Comparison of ENCODE assay signal across 13 mouse cellular contexts in the genomic region with DNA sequence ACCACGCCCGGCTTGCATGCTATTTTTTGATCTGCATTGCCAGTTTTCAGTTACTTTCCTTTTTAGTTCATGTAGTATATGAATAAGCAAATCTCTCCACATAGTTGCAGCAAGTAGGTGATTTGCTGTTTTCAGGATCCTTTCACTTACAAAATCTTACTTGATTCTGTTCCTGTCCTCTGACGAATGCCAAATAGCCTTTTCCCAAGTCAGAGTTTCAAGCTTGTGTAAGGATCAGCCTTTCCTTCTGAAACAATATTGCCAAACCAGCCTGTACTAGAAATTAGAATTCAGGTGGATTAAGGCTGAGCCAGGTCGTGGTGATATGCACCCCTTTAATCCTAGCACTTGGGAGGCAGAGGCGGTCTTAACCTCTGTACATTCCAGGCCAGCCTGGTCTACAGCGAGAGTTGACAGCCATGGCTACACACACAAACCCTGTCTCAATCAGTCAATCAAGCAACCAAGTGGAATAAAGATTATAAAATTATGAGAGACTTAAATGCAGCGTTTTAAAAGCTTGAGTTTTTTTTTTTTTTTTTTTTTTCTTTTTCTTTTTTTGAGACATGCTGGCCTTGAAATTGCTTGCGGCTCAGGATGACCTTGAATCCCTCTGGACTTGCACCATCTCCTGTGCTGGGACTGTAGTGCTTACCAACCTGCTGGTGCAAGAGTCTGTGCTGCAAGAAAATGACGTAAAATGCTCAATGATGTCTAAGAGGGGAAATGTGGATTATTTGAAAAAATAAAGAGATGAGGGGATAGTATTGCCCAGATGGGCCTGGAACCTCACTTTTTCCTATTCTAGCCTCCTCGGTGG. TPM values are rescaled to one million over a fixed set of nuclear protein-coding genes. Genes with fewer than 3 reads are reported as not detected.
A peak's percentile ranks its signal among the peaks of the same experiment; 100 is the strongest.
DNase-seq lines count a peak whose midpoint lies in the region; ATAC-seq and TF ChIP-seq lines count a peak whose summit lies in the region.
"Had no signal": no experiment of that assay in that cellular context is flagged by ENCODE, and none has a peak within 500 bp of the region (broad histone marks: within the 10 kb centered on the region; RNA-seq: fewer than 3 reads in every experiment).

No protein-coding gene starts in this region.

- H3K9ac ChIP-seq in intestine, embryonic 14.5 days (ENCODE audit: low read length), result no peak overlapping the region
- no peak overlapping the region for H3K9ac ChIP-seq in intestine, postnatal 0 days (ENCODE audit: low read depth, low read length)
- H3K9ac ChIP-seq in liver, embryonic 16.5 days (ENCODE audit: low read depth, low read length), result no peak overlapping the region
- H3K9ac ChIP-seq: stomach, embryonic 15.5 days had no signal

- H3K4me2 ChIP-seq in intestine, embryonic 14.5 days (ENCODE audit: low read length), result peak overlapping the region; percentile 60; the same call in 1 of the 2 replicates
- H3K4me2 ChIP-seq in intestine, postnatal 0 days (replicated peaks; ENCODE audit: low read depth), result no peak overlapping the region; the same call in 1 of the 2 replicates
- H3K4me2 ChIP-seq in liver, embryonic 16.5 days (ENCODE audit: low read depth, low read length), result 0 out of 2 replicates have a peak overlapping the region, but pooled peaks have one; percentile 71

- H3K9me3 ChIP-seq in intestine, embryonic 14.5 days (ENCODE audit: control insufficient read depth, low read length), result no peaks in the 10 kb centered on the region
- no peaks in the 10 kb centered on the region for H3K9me3 ChIP-seq in intestine, postnatal 0 days (ENCODE audit: control insufficient read depth)
- H3K9me3 ChIP-seq in liver, embryonic 16.5 days (replicated peaks; ENCODE audit: control insufficient read depth, low read length), result no peaks in the 10 kb centered on the region
- H3K9me3 ChIP-seq: kidney, embryonic 15.5 days; stomach, embryonic 15.5 days had no signal

- H3K4me3 ChIP-seq in intestine, embryonic 14.5 days (ENCODE audit: low read depth, low read length), result no peak overlapping the region
- H3K4me3 ChIP-seq in intestine, postnatal 0 days (ENCODE audit: low read depth, low read length), result no peak overlapping the region
- H3K4me3 ChIP-seq in liver, embryonic 16.5 days (ENCODE audit: low read depth, low read length), result no peak overlapping the region; the same call in 1 of the 2 replicates

- DNase-seq in adrenal gland, postnatal 14 days, result peak; percentile 43
- no peak for DNase-seq in adrenal gland, adult 8-10 months
- no peak for DNase-seq in intestine, embryonic 14.5 days (ENCODE audit: low spot score)
- peak; percentile 72 for DNase-seq in adipocyte (ENCODE audit: low spot score)
- no peak for DNase-seq in retina, postnatal 1 day
- DNase-seq: embryo, embryonic 11 days; lung, adult 2 months had no signal

- no peaks in the 10 kb centered on the region for H3K27me3 ChIP-seq in intestine, embryonic 14.5 days (replicated peaks; ENCODE audit: control insufficient read depth, insufficient read depth, low read length)
- H3K27me3 ChIP-seq in intestine, postnatal 0 days (replicated peaks; ENCODE audit: control insufficient read depth, insufficient read depth, low read length), result no peaks in the 10 kb centered on the region
- H3K27me3 ChIP-seq in liver, embryonic 16.5 days (ENCODE audit: control insufficient read depth, insufficient read depth, low read depth, low read length), result no peaks in the 10 kb centered on the region
- H3K27me3 ChIP-seq: kidney, embryonic 15.5 days; Patski; stomach, embryonic 15.5 days had no signal

- no peak overlapping the region for H3K27ac ChIP-seq in intestine, embryonic 14.5 days (ENCODE audit: low read depth)
- no peak overlapping the region for H3K27ac ChIP-seq in intestine, postnatal 0 days (ENCODE audit: low read depth, low read length)
- no peak overlapping the region for H3K27ac ChIP-seq in liver, embryonic 16.5 days (ENCODE audit: low read length)
- H3K27ac ChIP-seq: kidney, embryonic 15.5 days; stomach, embryonic 15.5 days had no signal

- H3K4me1 ChIP-seq in intestine, embryonic 14.5 days (replicated peaks; ENCODE audit: control insufficient read depth, insufficient read depth, low read length), result peaks cover 30% of the 10 kb centered on the region
- peaks cover 12% of the 10 kb centered on the region; the same call in 1 of the 2 replicates for H3K4me1 ChIP-seq in intestine, postnatal 0 days (replicated peaks; ENCODE audit: control insufficient read depth, insufficient read depth, low read length)
- peaks cover 29% of the 10 kb centered on the region for H3K4me1 ChIP-seq in liver, embryonic 16.5 days (ENCODE audit: control insufficient read depth, low read depth, low read length)

- no peaks in the 10 kb centered on the region for H3K36me3 ChIP-seq in intestine, embryonic 14.5 days (ENCODE audit: control insufficient read depth, insufficient read depth, low read length)
- no peaks in the 10 kb centered on the region for H3K36me3 ChIP-seq in intestine, postnatal 0 days (ENCODE audit: control insufficient read depth, insufficient read depth)
- no peaks in the 10 kb centered on the region for H3K36me3 ChIP-seq in liver, embryonic 16.5 days (ENCODE audit: control insufficient read depth, insufficient read depth)
- H3K36me3 ChIP-seq: kidney, embryonic 15.5 days; stomach, embryonic 15.5 days had no signal

- 90% methylated on average over 10 of the region's 10 CpGs for WGBS in intestine, embryonic 14.5 days
- WGBS in intestine, postnatal 0 days, result 73% methylated on average over 10 of the region's 10 CpGs
- WGBS in liver, embryonic 16.5 days (ENCODE audit: insufficient replicate concordance), result 80% methylated on average over 10 of the region's 10 CpGs

- ATAC-seq in intestine, embryonic 14.5 days (replicated peaks; ENCODE audit: low FRiP score, low TSS enrichment, low read depth), result no peak
- ATAC-seq in intestine, postnatal 0 days, result no peak
- ATAC-seq in liver, embryonic 16.5 days (ENCODE audit: low read depth), result no peak
- ATAC-seq in cerebellum, adult (ENCODE audit: insufficient number of reproducible peaks, low FRiP score, low TSS enrichment), result no peak
- ATAC-seq: Patski had no signal

- no peak for TF ChIP-seq CTCF in intestine, postnatal 0 days (IDR thresholded peaks at IDR 0.05; ENCODE audit: low read depth)

RNA-seq across cellular contexts. Expression of gene Usp33, which starts 1.9 kb away (rescaled TPM):
- 73.5 and 83.9 TPM in 2 replicates for total RNA-seq in adrenal gland, postnatal 14 days (2021)
- 100 to 1,000 TPM in 3 of 4 experiments, 10 to 100 TPM in 1; 93.9 to 139 (median 129) TPM for total RNA-seq in adrenal gland, adult 8-10 months (2022)
- polyA plus RNA-seq in intestine, embryonic 14.5 days (2014; fragmentation: Nextera tagmentation; extraction: Ambion mirVana), result 51.0 and 52.3 TPM in 2 replicates
- polyA plus RNA-seq in intestine, postnatal 0 days (2015; fragmentation: Nextera tagmentation; extraction: Ambion mirVana), result 18.7 and 18.9 TPM in 2 replicates
- polyA plus RNA-seq in liver, embryonic 16.5 days (2015; fragmentation: Nextera tagmentation; extraction: Ambion mirVana), result 20.2 and 22.0 TPM in 2 replicates

RNA-seq across cellular contexts. Expression of gene Miga1, which starts 8.0 kb away (rescaled TPM):
- total RNA-seq in adrenal gland, postnatal 14 days (2021), result 9.3 and 11.5 TPM in 2 replicates
- 10 to 100 TPM in 3 of 4 experiments, 1 to 10 TPM in 1; 9.9 to 29.6 (median 16.8) TPM for total RNA-seq in adrenal gland, adult 8-10 months (2022)
- 19.2 and 22.0 TPM in 2 replicates for polyA plus RNA-seq in intestine, embryonic 14.5 days (2014; fragmentation: Nextera tagmentation; extraction: Ambion mirVana)
- 5.8 and 6.6 TPM in 2 replicates for polyA plus RNA-seq in intestine, postnatal 0 days (2015; fragmentation: Nextera tagmentation; extraction: Ambion mirVana)
- polyA plus RNA-seq in liver, embryonic 16.5 days (2015; fragmentation: Nextera tagmentation; extraction: Ambion mirVana), result 3.8 and 4.3 TPM in 2 replicates

RNA-seq across cellular contexts. Expression of gene Zzz3, which starts 47.1 kb away (rescaled TPM):
- total RNA-seq in adrenal gland, postnatal 14 days (2021), result 32.8 and 37.5 TPM in 2 replicates
- 10 to 100 TPM; 31.3 to 52.7 (median 48.1) TPM for total RNA-seq in adrenal gland, adult 8-10 months (2022)
- polyA plus RNA-seq in intestine, embryonic 14.5 days (2014; fragmentation: Nextera tagmentation; extraction: Ambion mirVana), result 59.9 and 63.1 TPM in 2 replicates
- polyA plus RNA-seq in intestine, postnatal 0 days (2015; fragmentation: Nextera tagmentation; extraction: Ambion mirVana), result 19.6 and 20.6 TPM in 2 replicates
- 11.3 and 12.3 TPM in 2 replicates for polyA plus RNA-seq in liver, embryonic 16.5 days (2015; fragmentation: Nextera tagmentation; extraction: Ambion mirVana)

Comparison
In these comparisons a context has a peak if more than half of its experiments do, and no peak if none do; other contexts are left out.
1. DNase-seq: peak in adrenal gland, postnatal 14 days (single experiment) and adipocyte (single experiment); none in adrenal gland, adult 8-10 months (single experiment), intestine, embryonic 14.5 days (single experiment) and retina, postnatal 1 day (single experiment).